24 mouse cellular contexts compared by ENCODE assay signal in genomic region chr10:82808155-82808554, GRCm38 (mm10). TPM values are rescaled to one million over a fixed set of nuclear protein-coding genes. Genes with fewer than 3 reads are reported as not detected.
DNase-seq lines count a peak whose midpoint lies in the region; ATAC-seq and TF ChIP-seq lines count a peak whose summit lies in the region.
"Had no signal": no experiment of that assay in that cellular context is flagged by ENCODE, and none has a peak within 500 bp of the region (broad histone marks: within the 10 kb centered on the region; RNA-seq: fewer than 3 reads in every experiment).

No protein-coding gene starts in this region.

- DNase-seq in embryo, embryonic 10.5 days (ENCODE audit: low spot score) = peak; percentile 21
- no peak for DNase-seq in embryo, embryonic 10 days (ENCODE audit: low spot score)
- DNase-seq in 416B (ENCODE audit: low read depth) = peak; percentile 81
- DNase-seq in MEL (ENCODE audit: low read depth, low spot score) = peak; percentile 89
- no peak for DNase-seq in T-cell, adult 2 months (ENCODE audit: low spot score)
- DNase-seq in adipocyte (ENCODE audit: low spot score) = no peak
- DNase-seq in ovary, postnatal 14 days (ENCODE audit: low spot score) = no peak
- DNase-seq: adrenal gland, postnatal 25 days; cerebellum, adult 11-12 months; cerebellum, postnatal 25 days; gastrocnemius, postnatal 25 days; heart, postnatal 10 days; kidney, adult 8-10 months; kidney, postnatal 14 days; left cerebral cortex, postnatal 4 days; lung, adult 18-20 months; lung, postnatal 14 days had no signal

- peak overlapping the region; percentile 70 for H3K27ac ChIP-seq in MEL (ENCODE audit: control insufficient read depth, low read depth, low read length)
- H3K27ac ChIP-seq: hindbrain, embryonic 14.5 days; midbrain, embryonic 12.5 days; neural tube, embryonic 12.5 days; stomach, embryonic 15.5 days had no signal

- no peak for TF ChIP-seq EP300 in MEL (IDR thresholded peaks at IDR 0.05; ENCODE audit: low read depth in 1 of 2, low read length in 2 of 2)

- no peaks in the 10 kb centered on the region for H3K9me3 ChIP-seq in MEL (replicated peaks; ENCODE audit: insufficient read depth, low read length)
- H3K9me3 ChIP-seq: midbrain, embryonic 12.5 days; neural tube, embryonic 12.5 days; stomach, embryonic 15.5 days had no signal

- TF ChIP-seq CTCF in MEL (IDR thresholded peaks at IDR 0.05 in 2 of 3, conservative IDR thresholded peaks at IDR 0.05 in 1 of 3; ENCODE audit: control insufficient read depth in 1 of 3, insufficient read depth in 1 of 3, low read depth in 2 of 3, low read length in 3 of 3, poor library complexity in 1 of 3, severe bottlenecking in 1 of 3) = no peak

- H3K79me2 ChIP-seq in MEL (ENCODE audit: control insufficient read depth, insufficient read depth, low read length, poor library complexity) = no peaks in the 10 kb centered on the region

- peak overlapping the region; percentile 52 to 53 for H3K4me3 ChIP-seq in MEL (ENCODE audit: control insufficient read depth in 1 of 2, insufficient read depth in 1 of 2, low read depth in 2 of 2, low read length in 2 of 2)
- H3K4me3 ChIP-seq: midbrain, embryonic 12.5 days; neural tube, embryonic 12.5 days; stomach, embryonic 15.5 days had no signal

- peak in 1 of 2 experiments; percentile 73; a peak in 2 of 4 replicates for TF ChIP-seq POLR2A in MEL (IDR thresholded peaks at IDR 0.05; ENCODE audit: control insufficient read depth in 1 of 2, insufficient read depth in 1 of 2, low read depth in 1 of 2, low read length in 2 of 2, poor library complexity in 1 of 2)

- H3K4me1 ChIP-seq in MEL (ENCODE audit: control insufficient read depth in 1 of 2, insufficient read depth in 2 of 2, low read length in 2 of 2) = peaks cover 4 to 27% of the 10 kb centered on the region in 2 experiments
- H3K4me1 ChIP-seq: stomach, embryonic 15.5 days had no signal

- TF ChIP-seq RAD21 in MEL (IDR thresholded peaks at IDR 0.05; ENCODE audit: low read depth, low read length) = no peak

- peak overlapping the region; percentile 46 for H3K9ac ChIP-seq in MEL (ENCODE audit: control insufficient read depth, low read depth, low read length, poor library complexity, severe bottlenecking)
- H3K9ac ChIP-seq: hindbrain, embryonic 14.5 days; midbrain, embryonic 12.5 days; neural tube, embryonic 12.5 days; stomach, embryonic 15.5 days had no signal

- H3K27me3 ChIP-seq in MEL (ENCODE audit: control insufficient read depth in 1 of 2, insufficient read depth in 2 of 2, low read length in 2 of 2) = no peaks in the 10 kb centered on the region
- H3K27me3 ChIP-seq: CH12.LX; midbrain, embryonic 12.5 days; neural tube, embryonic 12.5 days; stomach, embryonic 15.5 days had no signal

- H3K36me3 ChIP-seq in MEL (ENCODE audit: control insufficient read depth in 1 of 2, insufficient read depth in 2 of 2, low read length in 2 of 2) = peaks cover 0 to 12% of the 10 kb centered on the region in 2 experiments; a peak in 2 of 4 replicates
- H3K36me3 ChIP-seq: midbrain, embryonic 12.5 days; neural tube, embryonic 12.5 days; stomach, embryonic 15.5 days had no signal

- ATAC-seq in granulocyte monocyte progenitor cell, adult 5-6 weeks (replicated peaks; ENCODE audit: poor library complexity, severe bottlenecking) = peak; percentile 53; the same call in 1 of the 2 replicates
- ATAC-seq: forebrain, embryonic 14.5 days had no signal

TF ChIP-seq in MEL, 35 proteins besides CTCF, POLR2A, EP300 and RAD21:
- TF ChIP-seq NELFE (IDR thresholded peaks at IDR 0.05; ENCODE audit: low read depth, low read length) (peak; percentile 64), SIN3A (IDR thresholded peaks at IDR 0.05; ENCODE audit: low read length) (peak; percentile 55; the same call in 1 of the 2 replicates), ELF1 (IDR thresholded peaks at IDR 0.05; ENCODE audit: low read depth, low read length) (peak; percentile 87), MAZ (IDR thresholded peaks at IDR 0.05; ENCODE audit: low read depth, low read length) (0 out of 2 replicates have a peak, but pooled peaks have one; percentile 62), HCFC1 (IDR thresholded peaks at IDR 0.05; ENCODE audit: low read depth, low read length) (peak; percentile 50), RCOR1 (IDR thresholded peaks at IDR 0.05; ENCODE audit: low read depth, low read length) (no peak), MYB (IDR thresholded peaks at IDR 0.05; ENCODE audit: low read depth, low read length) (no peak), TBP (IDR thresholded peaks at IDR 0.05; ENCODE audit: low read depth, low read length) (peak; percentile 73; the same call in 1 of the 2 replicates), JUND (IDR thresholded peaks at IDR 0.05; ENCODE audit: low read depth, low read length) (peak; percentile 60; the same call in 1 of the 2 replicates), MYC (IDR thresholded peaks at IDR 0.05; ENCODE audit: low read depth, low read length) (no peak), GABPA (IDR thresholded peaks at IDR 0.05; ENCODE audit: low read depth, low read length) (no peak), GATA1 (IDR thresholded peaks at IDR 0.05; ENCODE audit: low read depth, low read length) (peak; percentile 53), ETS1 (IDR thresholded peaks at IDR 0.05; ENCODE audit: low read depth, low read length) (peak; percentile 37; the same call in 1 of the 2 replicates), POLR2AphosphoS2 (IDR thresholded peaks at IDR 0.05; ENCODE audit: low read length) (no peak)

RNA-seq across cellular contexts. Expression of gene Txnrd1, which starts 25.6 kb away (rescaled TPM):
- 91.6 and 102 TPM in 2 replicates for total RNA-seq in MEL (2012; rRNA removed)
- 100 to 1,000 TPM in 1 of 2 experiments, not detected in 1; 127 TPM for polyA plus RNA-seq in MEL (2012; ENCODE audit: insufficient read depth in 1 of 2, insufficient read length in 2 of 2, low read depth in 1 of 2, low replicate concordance in 2 of 2, missing spikeins in 1 of 2)
- 59.2 and 69.7 TPM in 2 replicates for total RNA-seq in granulocyte monocyte progenitor cell, adult 5-6 weeks (2014; fragmentation: Nextera tagmentation)
- total RNA-seq in granulocyte monocyte progenitor cell, adult 5-6 weeks (2017) = 85.1 and 91.5 TPM in 2 replicates

RNA-seq across cellular contexts. Expression of gene Nfyb, which starts 44.2 kb away (rescaled TPM):
- 27.3 and 32.6 TPM in 2 replicates for total RNA-seq in MEL (2012; rRNA removed)
- polyA plus RNA-seq in MEL (2012; ENCODE audit: insufficient read depth in 1 of 2, insufficient read length in 2 of 2, low read depth in 1 of 2, low replicate concordance in 2 of 2, missing spikeins in 1 of 2) = 10 to 100 TPM in 1 of 2 experiments, not detected in 1; 38.3 TPM
- 27.2 and 41.6 TPM in 2 replicates for total RNA-seq in granulocyte monocyte progenitor cell, adult 5-6 weeks (2014; fragmentation: Nextera tagmentation)
- 68.1 and 75.2 TPM in 2 replicates for total RNA-seq in granulocyte monocyte progenitor cell, adult 5-6 weeks (2017)

RNA-seq across cellular contexts. Expression of gene Eid3, which starts 58.3 kb away (rescaled TPM):
- total RNA-seq in MEL (2012; rRNA removed) = 1.2 and 1.3 TPM in 2 replicates
- polyA plus RNA-seq in MEL (2012; ENCODE audit: insufficient read depth in 1 of 2, insufficient read length in 2 of 2, low read depth in 1 of 2, low replicate concordance in 2 of 2, missing spikeins in 1 of 2) = 1 to 10 TPM in 1 of 2 experiments, not detected in 1; 1.2 TPM
- total RNA-seq in granulocyte monocyte progenitor cell, adult 5-6 weeks (2014; fragmentation: Nextera tagmentation) = 2.5 and 3.7 TPM in 2 replicates
- 2.2 and 2.6 TPM in 2 replicates for total RNA-seq in granulocyte monocyte progenitor cell, adult 5-6 weeks (2017)

Comparison
In these comparisons a context has a peak if more than half of its experiments do, and no peak if none do; other contexts are left out.
1. DNase-seq: peak in embryo, embryonic 10.5 days (single experiment), 416B (single experiment) and MEL (single experiment); none in embryo, embryonic 10 days (single experiment), T-cell, adult 2 months (single experiment), adipocyte (single experiment) and ovary, postnatal 14 days (single experiment).